Mouse (Mus musculus): Measurements from ENCODE around the gene Trafd1. TPM values are rescaled to one million over a fixed set of nuclear protein-coding genes. Genes with fewer than 3 reads are reported as not detected.
"Not testable (repeated sequence)": the region's sequence is repeated elsewhere in the genome, so short reads cannot be mapped to it uniquely, and the experiment has no call there.

The Trafd1 gene
- total RNA-seq, 2 experiments from 2014 or later = 45.9 to 48.0 TPM

- DNase-seq (ENCODE audit: low spot score) = no peak
These were observed 523 bp downstream of the Trafd1 start for GRCm38 (mm10) chr5:121384757-121385460.

GRCm38 (mm10) chr5:121383857-121384756, 1.3 kb downstream of the Trafd1 start:
- peak; percentile 40 for DNase-seq (ENCODE audit: low spot score)

- no peak for DNase-seq (ENCODE audit: low spot score)
These were observed 4.7 kb downstream of the Trafd1 start for GRCm38 (mm10) chr5:121380692-121381091.

GRCm38 (mm10) chr5:121378678-121379256, 6.7 kb downstream of the Trafd1 start:
- peak; percentile 55 for DNase-seq (ENCODE audit: low spot score)

- DNase-seq (ENCODE audit: low spot score) = not testable (repeated sequence)
These were observed 8.5 kb downstream of the Trafd1 start for GRCm38 (mm10) chr5:121376972-121377371.

DNA sequence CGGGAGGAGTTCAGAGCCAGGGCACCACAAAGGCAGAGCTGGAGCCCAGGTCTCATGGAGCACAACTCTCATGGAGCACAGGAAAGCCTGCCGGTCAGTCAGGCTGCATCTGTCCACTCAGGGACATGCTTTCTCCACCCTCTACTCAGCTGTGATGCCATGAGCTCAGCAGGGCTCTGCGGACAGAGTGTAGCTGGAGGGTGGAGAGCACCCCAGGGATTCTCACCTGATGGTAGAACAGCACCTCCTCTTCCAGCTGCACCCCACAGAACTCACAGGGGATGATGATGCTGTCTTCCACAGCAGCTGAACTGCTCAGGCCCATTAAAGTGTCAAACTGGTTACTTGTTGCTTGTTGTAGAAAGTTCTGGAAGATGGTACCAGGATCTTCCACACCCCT, 10.6 kb downstream of the Trafd1 start:
- no peak for DNase-seq (ENCODE audit: low spot score)

GRCm38 (mm10) chr5:121371712-121372111, 13.7 kb downstream of the Trafd1 start:
- no peak for DNase-seq (ENCODE audit: low spot score)

DNA sequence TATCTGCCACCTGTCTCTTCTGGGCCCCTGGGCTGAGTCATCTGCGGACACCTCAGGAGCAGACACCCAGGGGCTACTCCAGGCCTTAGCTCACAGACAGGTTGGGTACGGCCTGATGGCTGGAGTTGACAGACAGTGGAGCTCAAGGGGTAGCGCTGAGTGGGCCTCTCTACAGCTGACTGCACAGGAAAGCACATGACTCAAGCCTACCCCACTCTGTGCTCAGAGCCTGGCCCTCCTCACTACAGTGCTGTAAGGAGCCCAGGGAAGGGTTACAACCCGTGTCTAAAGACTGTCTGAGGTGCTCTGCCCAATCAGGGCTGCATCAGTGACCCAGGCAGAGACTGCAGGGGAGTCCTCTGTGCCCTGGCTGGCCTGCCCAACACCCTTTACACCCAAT, 18.2 kb downstream of the Trafd1 start:
- DNase-seq (ENCODE audit: low spot score) = no peak

GRCm38 (mm10) chr5:121366449-121367225, 18.8 kb downstream of the Trafd1 start:
- no peak for DNase-seq (ENCODE audit: low spot score)

- DNase-seq (ENCODE audit: low spot score) = peak; percentile 37
These were observed 22.0 kb downstream of the Trafd1 start for GRCm38 (mm10) chr5:121363441-121363840.

- no peak for DNase-seq (ENCODE audit: low spot score)
These were observed 23.7 kb downstream of the Trafd1 start for GRCm38 (mm10) chr5:121361696-121362095.

DNA sequence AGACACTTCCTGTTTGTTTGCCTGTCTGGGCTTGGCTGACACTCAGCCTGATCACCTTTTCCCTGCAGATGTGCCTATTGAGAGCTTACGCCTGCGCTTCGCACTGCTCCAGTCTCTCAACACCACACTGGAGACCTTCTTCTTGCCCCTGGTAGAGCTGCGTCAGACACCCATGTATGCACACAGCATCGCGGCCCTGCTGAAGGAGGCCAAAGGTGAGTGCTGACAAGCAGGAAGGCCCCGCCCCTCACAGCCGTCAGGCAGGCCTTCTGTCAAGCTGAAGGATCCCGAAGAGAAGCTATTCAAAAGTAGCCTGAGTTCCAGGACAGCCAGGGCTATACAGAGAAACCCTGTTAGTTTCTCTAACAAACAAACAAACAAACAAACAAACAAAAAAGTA, 26.2 kb downstream of the Trafd1 start:
- DNase-seq (ENCODE audit: low spot score) = no peak

DNA sequence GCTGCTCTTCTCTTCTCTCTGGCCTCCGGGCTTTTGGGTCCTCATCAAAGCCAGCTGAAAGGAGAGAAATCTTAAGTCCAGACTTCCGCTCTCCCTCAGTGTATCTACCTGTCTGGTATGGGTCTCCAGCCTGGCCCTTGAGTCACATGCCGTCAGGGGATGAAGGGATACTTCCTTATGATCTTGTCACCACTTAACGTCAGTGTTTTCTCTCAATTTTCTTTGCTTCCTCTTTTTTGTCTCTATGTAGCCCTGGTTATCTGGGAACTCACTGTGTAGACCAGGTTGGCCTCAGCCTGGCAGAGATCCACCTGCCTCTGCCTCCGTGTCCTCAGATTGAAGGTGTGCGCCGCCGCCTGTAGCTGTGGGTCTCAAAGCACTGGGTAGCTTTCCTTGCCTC, 41.4 kb downstream of the Trafd1 start:
- DNase-seq (ENCODE audit: low spot score) = no peak

- DNase-seq (ENCODE audit: low spot score) = no peak
These were observed 42.9 kb downstream of the Trafd1 start for GRCm38 (mm10) chr5:121342490-121342889.

DNA sequence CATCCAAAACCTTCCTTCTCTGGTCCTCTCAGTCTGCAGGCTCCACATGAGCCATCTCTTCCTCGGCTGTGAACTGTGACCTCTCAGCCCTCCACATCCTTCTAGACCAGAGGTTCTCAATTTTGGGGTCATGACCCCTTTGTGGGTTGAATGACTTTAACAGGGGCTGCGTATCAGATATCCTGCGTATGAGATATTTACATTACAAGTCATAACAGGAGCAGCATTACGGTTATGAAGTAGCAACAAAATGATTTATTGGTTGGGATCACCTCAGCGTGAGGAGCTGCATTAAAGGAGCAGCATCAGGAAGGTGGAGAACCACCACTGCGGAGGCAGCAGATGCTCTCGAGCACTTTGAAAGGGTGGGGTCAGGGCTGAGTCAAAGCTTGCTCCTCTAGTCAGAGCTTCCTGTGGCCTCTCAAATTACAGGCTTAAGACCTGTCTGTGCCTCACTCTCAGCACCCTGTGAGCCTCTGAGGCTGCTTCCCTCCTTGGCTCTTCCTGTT, 44.4 kb downstream of the Trafd1 start:
- DNase-seq (ENCODE audit: low spot score) = no peak

- DNase-seq (ENCODE audit: low spot score) = no peak
These were observed 45.8 kb downstream of the Trafd1 start for GRCm38 (mm10) chr5:121339507-121340230.

GRCm38 (mm10) chr5:121336776-121337175, 48.7 kb downstream of the Trafd1 start:
- no peak for DNase-seq (ENCODE audit: low spot score)

- peak; percentile 18 for DNase-seq (ENCODE audit: low spot score)
These were observed 49.4 kb downstream of the Trafd1 start for GRCm38 (mm10) chr5:121336009-121336408.

GRCm38 (mm10) chr5:121335426-121335825, 50.0 kb downstream of the Trafd1 start:
- no peak for DNase-seq (ENCODE audit: low spot score)

DNA sequence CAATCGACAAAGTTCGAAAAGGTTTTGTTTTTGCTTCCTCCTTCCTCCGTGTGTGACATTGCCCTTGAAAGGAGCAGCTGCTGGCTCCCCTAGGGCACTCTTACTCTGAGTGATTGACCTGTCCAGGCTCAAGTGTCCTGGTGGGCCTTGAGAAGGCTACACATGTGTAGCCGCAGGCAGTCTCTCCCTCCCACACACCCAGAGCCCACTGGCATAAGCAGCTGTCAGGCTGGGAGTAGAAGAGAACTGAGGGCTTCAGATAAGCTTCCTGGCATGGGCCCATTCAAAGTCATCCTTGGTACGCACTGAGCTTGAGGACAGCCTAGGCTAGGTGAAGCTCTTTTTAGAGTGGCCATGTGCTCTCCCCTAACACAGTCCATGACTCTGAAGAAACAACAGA, 51.0 kb downstream of the Trafd1 start:
- DNase-seq (ENCODE audit: low spot score) = no peak

DNA sequence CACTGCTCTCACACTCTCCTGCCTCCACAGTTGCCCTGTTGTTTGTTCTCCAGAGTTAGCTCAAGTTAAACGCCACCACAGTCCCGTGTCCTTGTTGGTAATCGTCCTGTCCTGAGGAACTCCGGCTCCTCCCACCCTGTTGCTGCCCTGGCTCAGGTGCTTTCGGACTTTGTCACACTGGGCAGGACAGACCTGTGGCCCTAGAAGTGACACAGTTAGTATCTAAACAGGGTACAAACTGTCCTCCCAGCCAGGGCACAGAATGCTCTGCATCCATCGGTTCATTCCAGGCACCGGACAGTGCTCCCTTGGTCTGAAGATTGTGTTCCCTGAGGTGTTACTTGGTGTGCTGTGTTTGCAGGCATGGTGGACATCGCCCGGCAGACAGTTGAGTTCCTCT, 51.5 kb downstream of the Trafd1 start:
- DNase-seq (ENCODE audit: low spot score) = no peak

All from gastrocnemius, adult 18-20 months (tissue).